Mouse (Mus musculus) intestine, embryonic 16.5 days (tissue): ENCODE results near the gene Chrnd. TPM values are rescaled to one million over a fixed set of nuclear protein-coding genes. Genes with fewer than 3 reads are reported as not detected.

ENCODE experiments used
- ATAC-seq: fragments of 200-750 bp; cut with Nextera tagmentation; 2 replicates; pipeline ENCODE4 v1.8.0; 2017; ENCODE audit warnings: moderate TSS enrichment, moderate library complexity
- H3K27ac ChIP-seq: fragments of 300-500 bp; sonication (generic); 2 replicates; pipeline ENCODE4 v1.5.1; 2014; ENCODE audit warnings: mild to moderate bottlenecking, low read length
- H3K27me3 ChIP-seq: fragments of 300-500 bp; sonication (generic); replicated peaks from 2 replicates; pipeline ENCODE4 v1.6.1; 2014; ENCODE audit warnings: low read length, control low read depth, mixed read lengths; ENCODE audit not compliant: control insufficient read depth, insufficient read depth
- H3K36me3 ChIP-seq: fragments of 300-500 bp; sonication (generic); 2 replicates; pipeline ENCODE4 v1.6.1; 2014; ENCODE audit warnings: low read length, control low read depth; ENCODE audit not compliant: control insufficient read depth, insufficient read depth
- H3K4me1 ChIP-seq: fragments of 300-500 bp; sonication (generic); 2 replicates; pipeline ENCODE4 v1.6.1; 2014; ENCODE audit warnings: low read length, control low read depth, mixed read lengths; ENCODE audit not compliant: control insufficient read depth, insufficient read depth
- H3K4me2 ChIP-seq: fragments of 300-500 bp; sonication (generic); 2 replicates; pipeline ENCODE4 v1.6.1; 2014; ENCODE audit warnings: low read depth, low read length, control low read depth
- H3K4me3 ChIP-seq: fragments of 300-500 bp; sonication (generic); 2 replicates; pipeline ENCODE4 v1.5.1; 2014; ENCODE audit warnings: mild to moderate bottlenecking, low read length
- H3K9ac ChIP-seq: fragments of 300-500 bp; sonication (generic); 2 replicates; pipeline ENCODE4 v1.6.1; 2014; ENCODE audit warnings: low read depth, low read length
- H3K9me3 ChIP-seq: fragments of 300-500 bp; sonication (generic); 2 replicates; pipeline ENCODE4 v1.6.1; 2016; ENCODE audit warnings: low read length, control low read depth; ENCODE audit not compliant: control insufficient read depth
- WGBS: fragments of 180-500 bp; shearing (Covaris S2); extraction: QIAGEN DNeasy Blood & Tissue Kit; methylation state at CpG from one replicate; pipeline ENCODE4 v1.1.7; 2014; 5-methylcytosine and 5-hydroxymethylcytosine counted together
- polyA plus RNA-seq: library from polyadenylated mRNA; unstranded; fragments of >200 nt; fragmentation: Nextera tagmentation; extraction: Ambion mirVana; gene quantifications from 2 replicates; pipeline ENCODE4 v1.2.1, GENCODE M21; 2015

The Chrnd gene
- polyA plus RNA-seq, 1 experiment from 2014 or later, result not detected

DNA sequence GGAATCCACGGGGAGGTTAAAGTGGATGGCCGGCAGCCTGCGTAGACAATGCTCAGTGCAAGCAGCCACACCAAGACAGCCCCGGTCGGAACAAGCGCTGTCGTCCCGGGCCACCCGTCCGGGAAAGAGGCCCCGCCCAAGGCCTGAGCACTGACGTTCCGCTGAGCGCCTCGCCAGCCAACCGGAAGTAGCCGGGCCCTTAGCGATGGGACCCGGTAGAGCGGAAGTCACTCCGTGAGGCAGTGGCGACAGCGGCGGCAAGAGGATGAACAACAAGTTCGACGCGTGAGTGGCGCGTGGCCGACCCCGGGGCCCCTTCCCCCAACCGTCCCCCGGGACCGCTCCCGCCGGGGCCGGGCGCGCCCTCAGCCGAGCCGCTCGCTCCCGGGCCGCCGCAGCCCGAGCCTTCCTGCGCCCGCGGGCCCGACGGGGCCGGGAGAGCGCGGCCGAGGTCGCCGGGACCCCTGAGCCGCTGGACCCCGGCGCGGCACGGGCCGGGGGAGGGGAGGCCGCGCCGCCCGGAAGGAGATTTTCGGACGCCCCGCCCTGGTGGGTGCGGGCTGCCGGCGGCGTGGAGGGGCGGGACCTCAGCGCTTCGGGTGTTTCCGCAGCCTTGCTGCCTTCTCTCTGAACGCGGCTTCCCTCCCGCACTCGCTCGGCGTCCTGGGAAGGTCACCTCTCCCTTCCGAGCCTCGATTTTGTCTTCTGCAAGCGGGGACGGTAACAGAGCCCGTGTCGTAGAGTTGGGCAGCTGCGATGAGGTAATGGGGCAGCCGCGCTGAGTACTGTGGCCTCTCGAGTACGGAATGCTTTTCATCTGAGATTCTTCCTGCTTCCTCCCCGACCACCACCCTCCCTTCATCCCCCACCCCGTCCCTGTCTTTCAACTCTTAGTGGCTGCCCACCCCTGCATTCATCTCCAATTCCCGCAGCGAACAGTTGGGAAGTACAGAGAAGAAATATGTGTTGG lies 23.6 kb downstream of the Chrnd start, which contains the start of gene Eif4e2:
TSS of gene Eif4e2 (plus strand) at position 180 of the 970 bp plus-strand sequence.
- Histone ChIP-seq H3K27me3 (no peaks in the 10 kb centered on the region), H3K9me3 (no peaks in the 10 kb centered on the region), H3K4me2 (peak within 1 kb of the TSS; percentile 73), H3K9ac (peak within 1 kb of the TSS; percentile 99), H3K4me1 (peaks cover 20% of the 10 kb centered on the region), H3K36me3 (0 out of 2 replicates have a peak, but pooled peaks cover 3% of the 10 kb centered on the region), H3K27ac (peak within 1 kb of the TSS; percentile 99), H3K4me3 (peak within 1 kb of the TSS; percentile 84)
- peak; percentile 98 for ATAC-seq
- WGBS, result under 1% methylated on average over 85 of the region's 99 CpGs

DNA sequence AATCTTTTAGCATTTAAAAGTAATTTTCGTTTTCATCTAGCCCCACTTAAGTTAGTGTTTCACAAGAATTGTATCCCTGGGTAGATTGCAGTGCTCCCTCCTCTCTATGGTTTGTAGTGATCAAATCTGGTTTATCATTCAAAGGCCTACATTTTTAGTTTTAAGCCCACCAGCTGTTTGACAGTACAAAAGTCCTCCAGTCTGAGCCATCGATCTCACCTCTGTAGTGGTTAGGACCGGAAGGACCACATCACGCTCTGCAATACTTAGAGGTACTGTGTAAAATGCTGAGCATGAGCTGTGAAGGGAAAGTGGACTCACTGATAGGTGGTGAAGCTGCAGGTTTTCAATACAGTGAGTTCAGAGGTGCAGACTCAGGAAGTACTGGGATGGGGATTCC lies 24.3 kb downstream of the Chrnd start:
- Histone ChIP-seq H3K9me3 (no peaks in the 10 kb centered on the region), H3K27me3 (no peaks in the 10 kb centered on the region), H3K27ac (peak overlapping the region; percentile 21; the same call in 1 of the 2 replicates), H3K36me3 (0 out of 2 replicates have a peak, but pooled peaks cover 6% of the 10 kb centered on the region), H3K4me2 (peak overlapping the region; percentile 73), H3K4me3 (peak overlapping the region; percentile 84), H3K9ac (peak overlapping the region; percentile 99), H3K4me1 (peaks cover 20% of the 10 kb centered on the region)
- WGBS, result 19% methylated on average over 4 of the region's 4 CpGs
- no peak for ATAC-seq

DNA sequence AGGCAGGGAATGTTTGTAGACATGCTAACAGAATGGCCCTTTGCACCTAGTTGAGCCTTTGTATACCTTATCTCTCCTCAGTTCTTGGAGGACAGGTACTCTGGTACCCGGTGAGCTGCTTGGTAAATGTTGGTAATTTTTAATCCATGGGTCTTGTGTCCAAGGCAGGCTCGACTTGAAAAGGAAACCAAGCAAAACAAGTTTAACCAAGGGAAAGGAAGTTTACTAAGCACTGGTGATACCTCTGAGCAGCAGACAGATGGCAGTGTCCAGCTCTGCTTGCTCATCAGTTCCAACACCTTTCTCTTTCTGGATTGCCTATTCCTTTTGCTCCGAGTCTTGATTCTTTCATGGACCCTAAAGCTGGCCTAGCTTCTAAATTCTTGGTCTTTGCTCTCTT lies 27.5 kb downstream of the Chrnd start:
- ATAC-seq, result no peak
- Histone ChIP-seq H3K27ac (no peak overlapping the region), H3K9ac (no peak overlapping the region), H3K9me3 (no peaks in the 10 kb centered on the region), H3K36me3 (peaks cover 23% of the 10 kb centered on the region), H3K4me2 (no peak overlapping the region), H3K4me1 (peaks cover 20% of the 10 kb centered on the region), H3K4me3 (no peak overlapping the region), H3K27me3 (no peaks in the 10 kb centered on the region)
- 57% methylated on average over 3 of the region's 3 CpGs for WGBS

DNA sequence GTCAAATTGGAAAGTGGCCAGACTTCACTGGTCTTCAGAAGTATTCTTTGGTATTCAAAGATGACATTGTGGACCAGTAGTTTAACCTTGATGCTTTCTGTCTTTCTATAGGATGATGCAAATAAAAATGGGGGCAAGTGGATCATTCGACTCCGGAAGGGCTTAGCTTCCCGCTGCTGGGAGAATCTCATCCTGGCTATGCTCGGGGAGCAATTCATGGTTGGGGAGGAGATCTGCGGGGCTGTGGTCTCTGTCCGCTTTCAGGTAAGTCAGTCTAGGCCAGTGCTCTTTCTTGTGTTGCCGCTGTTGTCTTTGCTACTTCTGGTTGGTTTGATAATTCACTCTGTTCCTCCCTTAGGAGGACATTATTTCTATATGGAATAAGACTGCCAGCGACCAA lies 35.3 kb downstream of the Chrnd start:
- no peak overlapping the region for H3K27ac ChIP-seq
- 95% methylated on average over 8 of the region's 8 CpGs for WGBS
- H3K9me3 ChIP-seq, result no peaks in the 10 kb centered on the region
- H3K4me1 ChIP-seq, result no peaks in the 10 kb centered on the region
- no peak overlapping the region for H3K4me3 ChIP-seq
- H3K27me3 ChIP-seq, result no peaks in the 10 kb centered on the region
- ATAC-seq, result no peak
- H3K9ac ChIP-seq, result no peak overlapping the region
- no peak overlapping the region for H3K4me2 ChIP-seq
- peaks cover 32% of the 10 kb centered on the region for H3K36me3 ChIP-seq

DNA sequence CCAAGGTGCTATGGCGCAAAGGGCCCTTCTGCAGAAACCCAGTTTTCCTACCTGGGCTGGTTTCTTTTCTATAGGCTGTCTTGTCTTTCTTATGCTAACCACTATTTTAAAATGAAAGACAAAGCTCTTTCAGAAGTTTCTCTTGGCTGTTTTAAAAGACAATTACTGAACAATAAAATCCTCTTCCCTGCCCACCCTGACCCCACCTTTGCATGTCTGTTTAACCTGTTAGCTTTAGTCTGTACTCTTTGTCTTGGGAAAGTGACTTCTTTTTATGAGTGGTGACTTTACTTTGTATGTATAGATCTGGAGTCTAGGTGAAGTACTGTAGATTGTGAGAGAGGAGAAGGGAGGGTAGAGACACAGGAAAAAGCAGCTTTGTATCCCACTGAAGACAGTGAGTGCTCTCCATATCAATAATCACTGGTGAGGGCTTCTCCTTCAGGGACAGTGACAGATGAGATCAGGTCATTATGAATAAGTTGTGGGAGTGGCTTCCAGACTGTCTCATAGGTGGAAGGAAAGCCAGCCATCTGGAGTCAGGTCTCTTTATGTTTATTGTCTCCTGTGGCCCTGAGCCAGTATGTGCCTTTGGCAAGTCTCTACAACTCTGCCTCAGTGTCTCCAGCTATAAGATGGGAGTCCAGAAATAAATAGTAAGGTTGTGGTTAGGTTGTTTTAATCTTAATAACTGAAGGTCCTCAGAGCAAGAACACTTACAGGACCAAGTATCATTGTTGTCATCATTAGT lies 36.2 kb downstream of the Chrnd start:
- Histone ChIP-seq H3K27ac (no peak overlapping the region), H3K9ac (no peak overlapping the region), H3K27me3 (no peaks in the 10 kb centered on the region), H3K4me1 (no peaks in the 10 kb centered on the region), H3K4me3 (no peak overlapping the region), H3K9me3 (no peaks in the 10 kb centered on the region), H3K4me2 (no peak overlapping the region), H3K36me3 (peaks cover 26% of the 10 kb centered on the region)
- no peak for ATAC-seq
- WGBS, result 97% methylated on average over 1 of the region's 1 CpGs

DNA sequence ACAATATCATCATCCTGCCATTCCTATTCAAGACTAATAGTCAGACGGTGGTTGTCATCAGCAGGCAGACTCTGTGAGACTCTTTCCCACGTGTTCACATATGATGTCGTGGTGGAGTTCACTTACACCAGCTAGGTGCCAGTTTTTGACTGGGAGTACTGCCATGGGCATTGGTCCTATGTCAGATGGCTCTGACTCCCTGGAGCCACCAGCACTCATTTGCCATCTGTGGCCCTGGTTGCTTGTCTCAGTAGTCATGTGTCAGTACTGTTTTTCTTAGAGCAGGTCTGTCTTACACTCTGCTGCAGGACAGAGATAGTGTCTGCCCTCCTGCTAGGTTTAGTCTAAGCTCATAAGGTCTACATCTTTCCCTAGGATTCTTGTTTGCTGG lies 36.7 kb downstream of the Chrnd start:
- Histone ChIP-seq H3K27me3 (no peaks in the 10 kb centered on the region), H3K4me3 (no peak overlapping the region), H3K4me1 (no peaks in the 10 kb centered on the region), H3K9ac (no peak overlapping the region), H3K27ac (no peak overlapping the region), H3K9me3 (no peaks in the 10 kb centered on the region), H3K36me3 (peaks cover 21% of the 10 kb centered on the region), H3K4me2 (no peak overlapping the region)
- ATAC-seq, result no peak
- 93% methylated on average over 3 of the region's 3 CpGs for WGBS

DNA sequence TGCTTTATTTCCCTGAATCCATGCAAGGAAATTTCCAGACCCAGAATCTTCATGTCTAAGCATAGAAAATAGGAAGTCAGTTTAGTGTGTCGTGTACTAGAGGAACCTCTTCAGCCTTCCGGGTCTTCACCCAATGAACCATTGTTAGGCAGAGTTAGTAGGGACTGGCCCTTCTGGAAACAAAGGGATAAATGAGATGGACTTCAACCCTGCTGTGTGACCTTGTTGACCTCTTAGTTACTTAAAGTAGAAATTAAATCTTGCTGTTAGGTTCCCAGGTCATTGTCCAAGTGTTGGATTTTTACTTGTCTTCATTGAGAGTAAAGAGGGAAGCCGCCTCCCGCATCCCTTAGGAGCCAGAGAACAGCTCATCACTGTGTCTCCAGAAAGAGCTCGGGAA lies 40.2 kb downstream of the Chrnd start:
- no peaks in the 10 kb centered on the region for H3K4me1 ChIP-seq
- no peaks in the 10 kb centered on the region for H3K9me3 ChIP-seq
- 89% methylated on average over 5 of the region's 5 CpGs for WGBS
- H3K27me3 ChIP-seq, result no peaks in the 10 kb centered on the region
- H3K4me3 ChIP-seq, result no peak overlapping the region
- H3K9ac ChIP-seq, result no peak overlapping the region
- no peak overlapping the region for H3K27ac ChIP-seq
- H3K36me3 ChIP-seq, result peaks cover 15% of the 10 kb centered on the region; the same call in 1 of the 2 replicates
- H3K4me2 ChIP-seq, result no peak overlapping the region
- no peak for ATAC-seq

DNA sequence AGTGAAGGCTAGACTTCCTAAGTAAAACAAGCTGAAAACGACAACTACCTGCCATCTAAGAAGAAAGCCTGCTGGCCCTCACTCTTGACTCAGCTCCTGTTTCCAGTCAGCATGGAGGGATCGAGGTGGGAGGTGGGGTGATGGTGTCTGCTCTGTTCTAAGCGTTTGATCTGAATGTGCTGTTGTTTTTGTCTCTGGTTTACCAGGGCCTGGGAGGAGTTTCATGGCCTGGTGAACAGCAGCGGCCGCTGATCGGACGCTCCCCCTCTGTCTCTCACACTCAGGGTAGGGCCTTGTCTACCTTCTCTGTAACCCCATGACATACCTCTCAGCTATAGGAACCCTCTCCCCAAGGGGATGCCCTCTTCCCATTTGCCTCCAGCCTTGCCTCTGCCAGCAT lies 41.8 kb downstream of the Chrnd start:
- H3K9ac ChIP-seq, result no peak overlapping the region
- WGBS, result 75% methylated on average over 7 of the region's 7 CpGs
- H3K36me3 ChIP-seq, result peaks cover 14% of the 10 kb centered on the region; the same call in 1 of the 2 replicates
- H3K27me3 ChIP-seq, result no peaks in the 10 kb centered on the region
- no peak overlapping the region for H3K27ac ChIP-seq
- H3K4me2 ChIP-seq, result no peak overlapping the region
- no peaks in the 10 kb centered on the region for H3K9me3 ChIP-seq
- no peak overlapping the region for H3K4me3 ChIP-seq
- no peaks in the 10 kb centered on the region for H3K4me1 ChIP-seq
- no peak for ATAC-seq

DNA sequence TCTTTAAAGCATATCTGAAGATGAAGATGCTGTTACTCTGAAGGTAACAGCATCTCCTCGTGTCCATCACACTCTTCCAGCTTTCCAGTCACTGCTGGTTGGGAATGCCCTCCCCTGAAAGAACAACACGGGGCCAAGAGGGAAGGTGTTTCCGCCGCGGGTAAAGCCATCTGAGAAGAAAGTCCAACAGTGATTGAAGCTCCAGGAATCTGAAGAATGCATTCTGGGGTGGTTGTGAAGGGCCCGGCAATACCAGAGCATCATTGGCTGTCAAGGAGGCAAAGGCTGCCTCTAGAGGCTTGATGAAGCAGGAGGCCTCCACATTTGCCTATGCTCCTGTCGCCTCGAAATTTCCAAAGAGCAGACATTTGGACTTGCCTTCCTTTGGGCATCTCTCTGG lies 48.6 kb downstream of the Chrnd start:
- 48% methylated on average over 8 of the region's 8 CpGs for WGBS
- Histone ChIP-seq H3K4me1 (no peaks in the 10 kb centered on the region), H3K9me3 (no peaks in the 10 kb centered on the region), H3K27me3 (no peaks in the 10 kb centered on the region), H3K27ac (no peak overlapping the region), H3K4me3 (no peak overlapping the region), H3K9ac (no peak overlapping the region), H3K36me3 (no peaks in the 10 kb centered on the region), H3K4me2 (no peak overlapping the region)
- ATAC-seq, result no peak
